Mouse (Mus musculus): ENCODE data around the gene Iqgap1.
A peak's percentile ranks its signal among the peaks of the same experiment; 100 is the strongest.

Gene Iqgap1

GRCm38 (mm10) chr7:80718471-80718870, 107.3 kb downstream of the Iqgap1 start:
- DNase-seq (ENCODE audit: low read depth), result peak; percentile 65

- DNase-seq (ENCODE audit: low read depth), result no peak
Observed at GRCm38 (mm10) chr7:80716758-80717157, 109.0 kb downstream of the Iqgap1 start.

- DNase-seq (ENCODE audit: low read depth), result no peak
Observed at GRCm38 (mm10) chr7:80715306-80715705, 110.5 kb downstream of the Iqgap1 start.

- DNase-seq (ENCODE audit: low read depth), result no peak
Observed at GRCm38 (mm10) chr7:80711496-80711895, 114.3 kb downstream of the Iqgap1 start.

- no peak for DNase-seq (ENCODE audit: low read depth)
Observed at GRCm38 (mm10) chr7:80710333-80710732, 115.4 kb downstream of the Iqgap1 start.

GRCm38 (mm10) chr7:80704066-80704465, 121.7 kb downstream of the Iqgap1 start:
- no peak for DNase-seq (ENCODE audit: low read depth)

- DNase-seq (ENCODE audit: low read depth), result no peak
Observed at GRCm38 (mm10) chr7:80702510-80702909, 123.3 kb downstream of the Iqgap1 start.

- DNase-seq (ENCODE audit: low read depth), result no peak
Observed at GRCm38 (mm10) chr7:80699709-80700108, 126.1 kb downstream of the Iqgap1 start.

GRCm38 (mm10) chr7:80698940-80699339, 126.8 kb downstream of the Iqgap1 start:
- no peak for DNase-seq (ENCODE audit: low read depth)

GRCm38 (mm10) chr7:80697859-80698258, 127.9 kb downstream of the Iqgap1 start:
- no peak for DNase-seq (ENCODE audit: low read depth)

GRCm38 (mm10) chr7:80696903-80697302, 128.9 kb downstream of the Iqgap1 start:
- peak; percentile 76 for DNase-seq (ENCODE audit: low read depth)

GRCm38 (mm10) chr7:80696334-80696733, 129.4 kb downstream of the Iqgap1 start:
- DNase-seq (ENCODE audit: low read depth), result no peak

- DNase-seq (ENCODE audit: low read depth), result no peak
Observed at GRCm38 (mm10) chr7:80692472-80692871, 133.3 kb downstream of the Iqgap1 start.

- no peak for DNase-seq (ENCODE audit: low read depth)
Observed at GRCm38 (mm10) chr7:80691131-80691530, 134.6 kb downstream of the Iqgap1 start.

- no peak for DNase-seq (ENCODE audit: low read depth)
Observed at GRCm38 (mm10) chr7:80689221-80689591, 136.6 kb downstream of the Iqgap1 start.

- peak; percentile 81 for DNase-seq (ENCODE audit: low read depth)
Observed at GRCm38 (mm10) chr7:80688556-80689220, 137.1 kb downstream of the Iqgap1 start, which contains the start of gene Crtc3. TSS of gene Crtc3 (minus strand) at chr7:80688877.

- DNase-seq (ENCODE audit: low read depth), result peak; percentile 66
Observed at GRCm38 (mm10) chr7:80687721-80688555, 137.8 kb downstream of the Iqgap1 start.

- no peak for DNase-seq (ENCODE audit: low read depth)
Observed at GRCm38 (mm10) chr7:80685639-80686038, 140.1 kb downstream of the Iqgap1 start.

- DNase-seq (ENCODE audit: low read depth), result no peak
Observed at GRCm38 (mm10) chr7:80682630-80683029, 143.1 kb downstream of the Iqgap1 start.

GRCm38 (mm10) chr7:80680218-80680847, 145.4 kb downstream of the Iqgap1 start:
- DNase-seq (ENCODE audit: low read depth), result peak; percentile 81

GRCm38 (mm10) chr7:80672323-80672722, 153.5 kb downstream of the Iqgap1 start:
- peak; percentile 64 for DNase-seq (ENCODE audit: low read depth)

GRCm38 (mm10) chr7:80670889-80671288, 154.9 kb downstream of the Iqgap1 start:
- DNase-seq (ENCODE audit: low read depth), result no peak

- peak; percentile 60 for DNase-seq (ENCODE audit: low read depth)
Observed at GRCm38 (mm10) chr7:80667190-80667589, 158.6 kb downstream of the Iqgap1 start.

Measured in naive thymus-derived CD4-positive, alpha-beta T cell, adult 2 months (primary cell).